Mouse (Mus musculus) forebrain, embryonic 14.5 days (tissue): ENCODE measurements around the gene Synpr. TPM values are rescaled to one million over a fixed set of nuclear protein-coding genes. Genes with fewer than 3 reads are reported as not detected.

Source experiments
- ATAC-seq: fragments of 200-750 bp; cut with Nextera tagmentation; 2 replicates; pipeline ENCODE4 v1.8.0; 2017; ENCODE audit warnings: mild to moderate bottlenecking, moderate library complexity
- DNase-seq: peaks from one replicate; pipeline ENCODE4 v3.0.0-alpha.2; 2015; ENCODE audit warnings: low spot score
- H3K27ac ChIP-seq: fragments of 300-500 bp; sonication (generic); 2 replicates; pipeline ENCODE4 v1.5.1; 2014; ENCODE audit warnings: low read depth, mild to moderate bottlenecking, control low read depth, low read length, moderate library complexity
- H3K27me3 ChIP-seq: fragments of 300-500 bp; sonication (generic); replicated peaks from 2 replicates; pipeline ENCODE4 v1.6.1; 2014; ENCODE audit warnings: low read length, control low read depth, mixed read lengths; ENCODE audit not compliant: control insufficient read depth, insufficient read depth
- H3K36me3 ChIP-seq: fragments of 300-500 bp; sonication (generic); 2 replicates; pipeline ENCODE4 v1.6.1; 2014; ENCODE audit warnings: low read length, control low read depth; ENCODE audit not compliant: control insufficient read depth, insufficient read depth
- H3K4me1 ChIP-seq: fragments of 300-500 bp; sonication (generic); 2 replicates; pipeline ENCODE4 v1.6.1; 2014; ENCODE audit warnings: antibody characterized with exemption, low read length, control low read depth; ENCODE audit not compliant: control insufficient read depth, insufficient read depth
- H3K4me2 ChIP-seq: fragments of 300-500 bp; sonication (generic); 2 replicates; pipeline ENCODE4 v1.6.1; 2014; ENCODE audit warnings: mild to moderate bottlenecking, control low read depth, low read length
- H3K4me3 ChIP-seq: fragments of 300-500 bp; sonication (generic); 2 replicates; pipeline ENCODE4 v1.5.1; 2014; ENCODE audit warnings: low read depth, low read length, control low read depth
- H3K9ac ChIP-seq: fragments of 300-500 bp; sonication (generic); 2 replicates; pipeline ENCODE4 v1.6.1; 2014; ENCODE audit warnings: mild to moderate bottlenecking, low read length, control low read depth, moderate library complexity
- H3K9me3 ChIP-seq: fragments of 300-500 bp; sonication (generic); replicated peaks from 2 replicates; pipeline ENCODE4 v1.6.1; 2016; ENCODE audit warnings: low read length, control low read depth, mixed read lengths; ENCODE audit not compliant: control insufficient read depth
- WGBS: fragments of 180-500 bp; shearing (Covaris S2); extraction: QIAGEN DNeasy Blood & Tissue Kit; methylation state at CpG from one replicate; pipeline ENCODE4 v1.1.7; 2014; 5-methylcytosine and 5-hydroxymethylcytosine counted together
- polyA plus RNA-seq: library from polyadenylated mRNA; unstranded; fragments of >200 nt; fragmentation: Nextera tagmentation; extraction: Ambion mirVana; gene quantifications from 2 replicates; pipeline ENCODE4 v1.2.1, GENCODE M21; 2014

Synpr gene
- polyA plus RNA-seq, 1 experiment from 2014 or later = 28.9 TPM

GRCm38 (mm10) chr14:13578101-13578500, 293.5 kb downstream of the Synpr start:
- no peak overlapping the region for H3K4me3 ChIP-seq
- H3K36me3 ChIP-seq = no peaks in the 10 kb centered on the region
- no peaks in the 10 kb centered on the region for H3K9me3 ChIP-seq
- ATAC-seq (no peak), DNase-seq (no peak)
- H3K27ac ChIP-seq = no peak overlapping the region
- no peaks in the 10 kb centered on the region for H3K4me1 ChIP-seq
- no peaks in the 10 kb centered on the region for H3K27me3 ChIP-seq
- no peak overlapping the region for H3K9ac ChIP-seq
- no peak overlapping the region for H3K4me2 ChIP-seq
- 90% methylated on average over 2 of the region's 2 CpGs for WGBS

- no peak for DNase-seq
- Histone ChIP-seq H3K4me3 (no peak overlapping the region), H3K9ac (no peak overlapping the region), H3K4me1 (no peaks in the 10 kb centered on the region), H3K9me3 (no peaks in the 10 kb centered on the region), H3K27me3 (no peaks in the 10 kb centered on the region), H3K27ac (no peak overlapping the region), H3K4me2 (no peak overlapping the region), H3K36me3 (no peaks in the 10 kb centered on the region)
- no peak for ATAC-seq
- 81% methylated on average over 1 of the region's 1 CpGs for WGBS
Observed at GRCm38 (mm10) chr14:13578744-13579143, 294.2 kb downstream of the Synpr start.

GRCm38 (mm10) chr14:13593321-13593940, 308.9 kb downstream of the Synpr start:
- no peak for ATAC-seq
- DNase-seq = no peak
- Histone ChIP-seq H3K36me3 (no peaks in the 10 kb centered on the region), H3K4me1 (no peaks in the 10 kb centered on the region), H3K4me2 (no peak overlapping the region), H3K9ac (no peak overlapping the region), H3K27ac (no peak overlapping the region), H3K27me3 (no peaks in the 10 kb centered on the region), H3K9me3 (no peaks in the 10 kb centered on the region), H3K4me3 (no peak overlapping the region)
- WGBS = 87% methylated on average over 2 of the region's 2 CpGs

- no peak overlapping the region for H3K27ac ChIP-seq
- DNase-seq = no peak
- no peaks in the 10 kb centered on the region for H3K4me1 ChIP-seq
- H3K9me3 ChIP-seq = no peaks in the 10 kb centered on the region
- no peak for ATAC-seq
- no peak overlapping the region for H3K4me3 ChIP-seq
- H3K36me3 ChIP-seq = no peaks in the 10 kb centered on the region
- H3K27me3 ChIP-seq = no peaks in the 10 kb centered on the region
- no peak overlapping the region for H3K4me2 ChIP-seq
- WGBS = 82% methylated on average over 6 of the region's 6 CpGs
- H3K9ac ChIP-seq = no peak overlapping the region
Observed at GRCm38 (mm10) chr14:13596251-13596650, 311.7 kb downstream of the Synpr start.

- H3K27me3 ChIP-seq = no peaks in the 10 kb centered on the region
- H3K4me3 ChIP-seq = no peak overlapping the region
- H3K9me3 ChIP-seq = no peaks in the 10 kb centered on the region
- no peaks in the 10 kb centered on the region for H3K36me3 ChIP-seq
- no peak overlapping the region for H3K27ac ChIP-seq
- H3K4me2 ChIP-seq = no peak overlapping the region
- 95% methylated on average over 2 of the region's 2 CpGs for WGBS
- DNase-seq (no peak), ATAC-seq (no peak)
- no peak overlapping the region for H3K9ac ChIP-seq
- H3K4me1 ChIP-seq = no peaks in the 10 kb centered on the region
Observed at GRCm38 (mm10) chr14:13597204-13597603, 312.6 kb downstream of the Synpr start.

- Histone ChIP-seq H3K4me3 (no peak overlapping the region), H3K4me1 (no peaks in the 10 kb centered on the region), H3K9ac (no peak overlapping the region), H3K9me3 (no peaks in the 10 kb centered on the region), H3K36me3 (no peaks in the 10 kb centered on the region), H3K4me2 (no peak overlapping the region), H3K27ac (no peak overlapping the region), H3K27me3 (no peaks in the 10 kb centered on the region)
- ATAC-seq = no peak
- DNase-seq = no peak
- 76% methylated on average over 2 of the region's 2 CpGs for WGBS
Observed at GRCm38 (mm10) chr14:13620531-13620930, 336.0 kb downstream of the Synpr start.

- Histone ChIP-seq H3K27me3 (no peaks in the 10 kb centered on the region), H3K36me3 (no peaks in the 10 kb centered on the region), H3K4me2 (no peak overlapping the region), H3K27ac (no peak overlapping the region), H3K9ac (no peak overlapping the region), H3K4me1 (peaks cover 10% of the 10 kb centered on the region), H3K9me3 (no peaks in the 10 kb centered on the region), H3K4me3 (no peak overlapping the region)
- DNase-seq = peak; percentile 74
- peak; percentile 59; the same call in 1 of the 2 replicates for ATAC-seq
- 69% methylated on average over 1 of the region's 1 CpGs for WGBS
Observed at GRCm38 (mm10) chr14:13649865-13650264, 365.3 kb downstream of the Synpr start.

- Histone ChIP-seq H3K36me3 (no peaks in the 10 kb centered on the region), H3K4me1 (peaks cover 10% of the 10 kb centered on the region), H3K9ac (no peak overlapping the region), H3K27ac (0 out of 2 replicates have a peak overlapping the region, but pooled peaks have one; percentile 48), H3K4me3 (no peak overlapping the region), H3K27me3 (no peaks in the 10 kb centered on the region), H3K9me3 (no peaks in the 10 kb centered on the region), H3K4me2 (no peak overlapping the region)
- peak; percentile 58 for DNase-seq
- ATAC-seq = peak; percentile 43
- 77% methylated on average over 1 of the region's 1 CpGs for WGBS
Observed at GRCm38 (mm10) chr14:13651039-13651438, 366.5 kb downstream of the Synpr start.

GRCm38 (mm10) chr14:13651541-13652298, 367.1 kb downstream of the Synpr start:
- WGBS = 5% methylated on average over 2 of the region's 2 CpGs
- DNase-seq = peak; percentile 95
- Histone ChIP-seq H3K4me1 (peaks cover 10% of the 10 kb centered on the region), H3K9ac (no peak overlapping the region), H3K4me2 (no peak overlapping the region), H3K36me3 (no peaks in the 10 kb centered on the region), H3K27ac (peak overlapping the region; percentile 35; the same call in 1 of the 2 replicates), H3K27me3 (no peaks in the 10 kb centered on the region), H3K4me3 (no peak overlapping the region), H3K9me3 (no peaks in the 10 kb centered on the region)
- peak; percentile 95 for ATAC-seq
